Mouse (Mus musculus): ENCODE results near the gene Btg3.

DNA sequence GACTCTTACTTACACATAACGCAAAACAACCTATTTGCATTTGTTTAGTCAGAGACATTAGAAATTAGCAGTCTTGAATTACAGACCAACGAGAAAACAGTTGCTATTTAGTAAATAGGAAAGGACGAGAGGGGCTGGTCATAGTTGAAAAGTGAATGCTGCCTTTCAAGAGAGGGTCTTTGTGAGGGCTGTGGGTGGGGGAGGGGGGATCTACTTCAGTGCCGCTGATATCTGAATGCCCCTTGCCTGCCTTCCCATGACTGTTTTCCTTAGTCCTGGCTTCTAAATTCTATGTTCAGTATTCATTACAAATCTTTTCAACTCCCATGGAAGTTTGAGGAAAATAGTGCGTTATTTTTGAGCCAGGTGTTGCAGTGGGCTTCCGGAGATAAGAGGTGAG is 63.0 kb downstream of the Btg3 start:
- TF ChIP-seq POLR2A (IDR thresholded peaks at IDR 0.05; ENCODE audit: control insufficient read depth, extremely low read depth, insufficient read depth, low read length, poor library complexity) = no peak
- TF ChIP-seq CTCF (IDR thresholded peaks at IDR 0.05; ENCODE audit: borderline replicate concordance, control insufficient read depth, extremely low read depth, insufficient read depth, low read length, poor library complexity) = no peak
